In genomic region chr6:39389988-39390387, GRCm38 (mm10) we compare ENCODE assay signal across 18 mouse cellular contexts. TPM values are rescaled to one million over a fixed set of nuclear protein-coding genes. Genes with fewer than 3 reads are reported as not detected.
DNase-seq lines count a peak whose midpoint lies in the region; ATAC-seq lines count a peak whose summit lies in the region.
"Had no signal": no experiment of that assay in that cellular context is flagged by ENCODE, and none has a peak within 500 bp of the region (broad histone marks: within the 10 kb centered on the region; RNA-seq: fewer than 3 reads in every experiment).

No protein-coding gene starts in this region.

- H3K9ac ChIP-seq in forebrain, embryonic 13.5 days: no peak overlapping the region
- H3K9ac ChIP-seq: embryonic facial prominence, embryonic 15.5 days; heart, embryonic 12.5 days; hindbrain, embryonic 14.5 days; intestine, embryonic 15.5 days had no signal

- H3K36me3 ChIP-seq in forebrain, embryonic 13.5 days (ENCODE audit: poor library complexity, severe bottlenecking): peaks cover 6% of the 10 kb centered on the region
- H3K36me3 ChIP-seq: embryonic facial prominence, embryonic 15.5 days; heart, embryonic 12.5 days; intestine, embryonic 15.5 days had no signal

- H3K27me3 ChIP-seq in forebrain, embryonic 13.5 days: no peaks in the 10 kb centered on the region
- H3K27me3 ChIP-seq: embryonic facial prominence, embryonic 15.5 days; heart, embryonic 12.5 days; intestine, embryonic 15.5 days had no signal

- no peak overlapping the region for H3K4me2 ChIP-seq in forebrain, embryonic 13.5 days
- H3K4me2 ChIP-seq: embryonic facial prominence, embryonic 15.5 days; heart, embryonic 12.5 days; hindbrain, embryonic 14.5 days; intestine, embryonic 15.5 days had no signal

- H3K27ac ChIP-seq in forebrain, embryonic 13.5 days: no peak overlapping the region
- H3K27ac ChIP-seq: embryonic facial prominence, embryonic 15.5 days; heart, adult 2 months; hindbrain, embryonic 10.5 days; hindbrain, embryonic 14.5 days; intestine, embryonic 15.5 days had no signal

- WGBS in forebrain, embryonic 13.5 days: 97% methylated on average over 2 of the region's 2 CpGs

- H3K4me3 ChIP-seq in forebrain, embryonic 13.5 days: no peak overlapping the region
- H3K4me3 ChIP-seq: embryonic facial prominence, embryonic 15.5 days; heart, adult 2 months; heart, embryonic 12.5 days; hindbrain, embryonic 10.5 days; intestine, embryonic 15.5 days had no signal

- no peak for ATAC-seq in frontal cortex, adult (ENCODE audit: low TSS enrichment)
- no peak for ATAC-seq in forebrain, embryonic 13.5 days
- ATAC-seq: forebrain, embryonic 16.5 days; intestine, embryonic 15.5 days had no signal

- no peaks in the 10 kb centered on the region for H3K4me1 ChIP-seq in forebrain, embryonic 13.5 days
- H3K4me1 ChIP-seq: embryonic facial prominence, embryonic 15.5 days; heart, embryonic 12.5 days; hindbrain, embryonic 10.5 days; intestine, embryonic 15.5 days had no signal

- peak; percentile 23 for DNase-seq in cerebellum, adult 11 months
- peak; percentile 27 for DNase-seq in cerebellum, adult 8-10 months
- DNase-seq in cerebellum, postnatal 14 days: peak; percentile 59 to 71
- no peak for DNase-seq in retina, postnatal 1 day
- DNase-seq: adrenal gland, adult 8-10 months; embryo, embryonic 11 days; gastrocnemius, postnatal 14 days; heart, adult 2 months; kidney, adult 18-20 months had no signal

- no peaks in the 10 kb centered on the region for H3K9me3 ChIP-seq in forebrain, embryonic 13.5 days (replicated peaks)
- H3K9me3 ChIP-seq: embryonic facial prominence, embryonic 15.5 days; G1E; heart, embryonic 12.5 days; hindbrain, embryonic 10.5 days; intestine, embryonic 15.5 days had no signal

RNA-seq across cellular contexts. Expression of gene Rab19, which starts 9.0 kb away (rescaled TPM):
- polyA plus RNA-seq in forebrain, embryonic 13.5 days (2015; fragmentation: Nextera tagmentation; extraction: Ambion mirVana): 0.29 and 0.31 TPM in 2 replicates
- polyA plus RNA-seq: G1E had no signal

RNA-seq across cellular contexts. Expression of gene Slc37a3, which starts 12.5 kb away (rescaled TPM):
- polyA plus RNA-seq in forebrain, embryonic 13.5 days (2015; fragmentation: Nextera tagmentation; extraction: Ambion mirVana): 53.5 and 56.3 TPM in 2 replicates

RNA-seq across cellular contexts. Expression of gene Mkrn1, which starts 30.3 kb away (rescaled TPM):
- 171 and 175 TPM in 2 replicates for polyA plus RNA-seq in forebrain, embryonic 13.5 days (2015; fragmentation: Nextera tagmentation; extraction: Ambion mirVana)
